Mouse (Mus musculus): ENCODE data around the gene Mff. TPM values are rescaled to one million over a fixed set of nuclear protein-coding genes. Genes with fewer than 3 reads are reported as not detected.

The Mff gene
- total and polyA plus RNA-seq, 2 experiments from 2014 or later, result 456 to 649 TPM

GRCm38 (mm10) chr1:82768269-82768668 lies 43.6 kb downstream of the Mff start, which contains the start of gene Tm4sf20:
Tm4sf20 (minus strand) TSS chr1:82768461.
- Histone ChIP-seq H3K4me2 (ENCODE audit: low read depth) (no peak within 1 kb of the TSS), H3K4me1 (ENCODE audit: insufficient read depth) (no peaks in the 10 kb centered on the region), H3K27ac (ENCODE audit: low read depth, low read length) (no peak within 1 kb of the TSS), H3K36me3 (ENCODE audit: insufficient read depth) (no peaks in the 10 kb centered on the region), H3K9ac (no peak within 1 kb of the TSS), H3K9me3 (ENCODE audit: low read length) (no peaks in the 10 kb centered on the region), H3K4me3 (ENCODE audit: low read depth, low read length) (no peak within 1 kb of the TSS), H3K27me3 (ENCODE audit: insufficient read depth, low read length) (no peaks in the 10 kb centered on the region)
- WGBS, result 75% methylated on average over 5 of the region's 5 CpGs
- ATAC-seq (no peak), DNase-seq (no peak)
- no peak for TF ChIP-seq CTCF (IDR thresholded peaks at IDR 0.05; ENCODE audit: low read depth)

GRCm38 (mm10) chr1:82771022-82771586 lies 46.4 kb downstream of the Mff start, which contains the start of gene Gm47791:
Gm47791 (minus strand) TSS chr1:82771243.
- Histone ChIP-seq H3K4me2 (ENCODE audit: low read depth) (no peak within 1 kb of the TSS), H3K9me3 (ENCODE audit: low read length) (no peaks in the 10 kb centered on the region), H3K36me3 (ENCODE audit: insufficient read depth) (no peaks in the 10 kb centered on the region), H3K9ac (no peak within 1 kb of the TSS), H3K27me3 (ENCODE audit: insufficient read depth, low read length) (no peaks in the 10 kb centered on the region), H3K27ac (ENCODE audit: low read depth, low read length) (no peak within 1 kb of the TSS), H3K4me3 (ENCODE audit: low read depth, low read length) (no peak within 1 kb of the TSS), H3K4me1 (ENCODE audit: insufficient read depth) (no peaks in the 10 kb centered on the region)
- ATAC-seq (no peak), DNase-seq (no peak)
- no peak for TF ChIP-seq CTCF (IDR thresholded peaks at IDR 0.05; ENCODE audit: low read depth)
- WGBS, result 89% methylated on average over 15 of the region's 15 CpGs

GRCm38 (mm10) chr1:82772428-82772827 lies 47.7 kb downstream of the Mff start:
- H3K4me3 ChIP-seq (ENCODE audit: low read depth, low read length), result no peak overlapping the region
- no peaks in the 10 kb centered on the region for H3K27me3 ChIP-seq (ENCODE audit: insufficient read depth, low read length)
- H3K4me2 ChIP-seq (ENCODE audit: low read depth), result no peak overlapping the region
- H3K36me3 ChIP-seq (ENCODE audit: insufficient read depth), result no peaks in the 10 kb centered on the region
- no peak overlapping the region for H3K9ac ChIP-seq
- WGBS, result 92% methylated on average over 4 of the region's 4 CpGs
- no peak for ATAC-seq
- TF ChIP-seq CTCF (IDR thresholded peaks at IDR 0.05; ENCODE audit: low read depth), result no peak
- no peak for DNase-seq
- no peaks in the 10 kb centered on the region for H3K4me1 ChIP-seq (ENCODE audit: insufficient read depth)
- H3K9me3 ChIP-seq (ENCODE audit: low read length), result no peaks in the 10 kb centered on the region
- no peak overlapping the region for H3K27ac ChIP-seq (ENCODE audit: low read depth, low read length)

GRCm38 (mm10) chr1:82773208-82773607 lies 48.5 kb downstream of the Mff start:
- Histone ChIP-seq H3K4me1 (ENCODE audit: insufficient read depth) (no peaks in the 10 kb centered on the region), H3K27me3 (ENCODE audit: insufficient read depth, low read length) (no peaks in the 10 kb centered on the region), H3K9ac (no peak overlapping the region), H3K9me3 (ENCODE audit: low read length) (no peaks in the 10 kb centered on the region), H3K36me3 (ENCODE audit: insufficient read depth) (no peaks in the 10 kb centered on the region), H3K4me2 (ENCODE audit: low read depth) (no peak overlapping the region), H3K4me3 (ENCODE audit: low read depth, low read length) (no peak overlapping the region), H3K27ac (ENCODE audit: low read depth, low read length) (no peak overlapping the region)
- no peak for TF ChIP-seq CTCF (IDR thresholded peaks at IDR 0.05; ENCODE audit: low read depth)
- ATAC-seq (no peak), DNase-seq (no peak)
- 79% methylated on average over 5 of the region's 5 CpGs for WGBS

GRCm38 (mm10) chr1:82775293-82775692 lies 50.6 kb downstream of the Mff start:
- Histone ChIP-seq H3K4me3 (ENCODE audit: low read depth, low read length) (no peak overlapping the region), H3K4me1 (ENCODE audit: insufficient read depth) (no peaks in the 10 kb centered on the region), H3K27ac (ENCODE audit: low read depth, low read length) (no peak overlapping the region), H3K4me2 (ENCODE audit: low read depth) (no peak overlapping the region), H3K27me3 (ENCODE audit: insufficient read depth, low read length) (no peaks in the 10 kb centered on the region), H3K36me3 (ENCODE audit: insufficient read depth) (no peaks in the 10 kb centered on the region), H3K9ac (no peak overlapping the region), H3K9me3 (ENCODE audit: low read length) (no peaks in the 10 kb centered on the region)
- no peak for TF ChIP-seq CTCF (IDR thresholded peaks at IDR 0.05; ENCODE audit: low read depth)
- DNase-seq, result no peak
- WGBS, result 87% methylated on average over 4 of the region's 4 CpGs
- ATAC-seq, result 0 out of 2 replicates have a peak, but pooled peaks have one; percentile 34

GRCm38 (mm10) chr1:82779388-82779966 lies 54.8 kb downstream of the Mff start:
- Histone ChIP-seq H3K4me1 (ENCODE audit: insufficient read depth) (no peaks in the 10 kb centered on the region), H3K9me3 (ENCODE audit: low read length) (no peaks in the 10 kb centered on the region)
- WGBS, result 89% methylated on average over 6 of the region's 6 CpGs

GRCm38 (mm10) chr1:82783559-82783958 lies 58.9 kb downstream of the Mff start:
- ATAC-seq (no peak), DNase-seq (no peak)
- WGBS, result 60% methylated on average over 3 of the region's 3 CpGs
- Histone ChIP-seq H3K9ac (no peak overlapping the region), H3K36me3 (ENCODE audit: insufficient read depth) (no peaks in the 10 kb centered on the region), H3K4me3 (ENCODE audit: low read depth, low read length) (no peak overlapping the region), H3K27me3 (ENCODE audit: insufficient read depth, low read length) (no peaks in the 10 kb centered on the region), H3K27ac (ENCODE audit: low read depth, low read length) (no peak overlapping the region), H3K9me3 (ENCODE audit: low read length) (no peaks in the 10 kb centered on the region), H3K4me1 (ENCODE audit: insufficient read depth) (no peaks in the 10 kb centered on the region), H3K4me2 (ENCODE audit: low read depth) (no peak overlapping the region)
- no peak for TF ChIP-seq CTCF (IDR thresholded peaks at IDR 0.05; ENCODE audit: low read depth)

More at GRCm38 (mm10) chr1:82779388-82779966, 54.8 kb downstream of the Mff start:
- Histone ChIP-seq H3K9ac (no peak overlapping the region), H3K27ac (ENCODE audit: low read depth, low read length) (no peak overlapping the region), H3K36me3 (ENCODE audit: insufficient read depth) (no peaks in the 10 kb centered on the region), H3K27me3 (ENCODE audit: insufficient read depth, low read length) (no peaks in the 10 kb centered on the region), H3K4me3 (ENCODE audit: low read depth, low read length) (no peak overlapping the region), H3K4me2 (ENCODE audit: low read depth) (no peak overlapping the region)
- no peak for TF ChIP-seq CTCF (IDR thresholded peaks at IDR 0.05; ENCODE audit: low read depth)
- DNase-seq (no peak), ATAC-seq (no peak)

Measured in forebrain, postnatal 0 days (tissue).